Mouse (Mus musculus): Measurements from ENCODE around the gene Nbeal1.

The Nbeal1 gene

GRCm38 (mm10) chr1:60343630-60344455 is 163.4 kb downstream of the Nbeal1 start:
- no peak for DNase-seq (ENCODE audit: low spot score)

GRCm38 (mm10) chr1:60344670-60345069 is 164.3 kb downstream of the Nbeal1 start:
- DNase-seq (ENCODE audit: low spot score), result no peak

DNA sequence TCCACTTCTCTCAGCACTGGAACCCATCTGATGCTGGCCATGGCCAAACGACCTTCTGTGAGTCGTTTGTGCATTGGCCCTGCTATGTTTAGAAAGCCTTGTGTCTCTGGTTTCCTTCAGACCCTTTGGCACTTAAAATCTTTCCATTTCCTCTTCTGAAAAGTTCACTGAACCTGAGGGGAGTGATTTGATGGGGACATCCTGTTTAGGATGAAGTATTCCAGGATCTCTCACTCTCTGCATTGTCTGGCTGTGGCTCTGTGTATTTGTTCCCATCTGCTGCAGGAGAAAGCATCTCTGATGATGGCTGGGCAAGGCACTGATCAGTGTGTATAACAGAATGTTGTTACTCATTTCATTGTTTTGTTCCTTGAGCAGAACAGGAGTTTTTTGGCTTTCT is 165.3 kb downstream of the Nbeal1 start:
- DNase-seq (ENCODE audit: low spot score), result no peak

GRCm38 (mm10) chr1:60352786-60353185 is 172.4 kb downstream of the Nbeal1 start:
- no peak for DNase-seq (ENCODE audit: low spot score)

DNA sequence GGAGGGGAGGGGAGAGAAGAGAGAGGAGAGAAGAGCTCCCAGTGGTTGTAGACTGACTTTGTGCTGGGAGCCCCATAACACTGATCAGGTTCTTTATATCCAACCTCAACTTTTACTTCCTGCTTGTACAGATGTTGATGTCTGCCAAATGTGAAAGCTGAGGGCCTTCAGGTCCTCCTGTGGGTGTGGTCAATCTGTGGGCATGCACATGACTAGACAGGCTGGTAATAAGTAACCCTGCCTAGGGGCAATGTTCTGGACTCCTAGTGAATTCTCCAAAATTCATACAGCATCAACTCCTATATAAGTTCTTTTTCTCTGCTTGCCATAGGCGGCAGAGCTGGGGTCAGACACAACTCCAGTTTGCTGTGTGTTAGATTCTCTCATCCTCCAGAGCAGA is 181.2 kb downstream of the Nbeal1 start:
- no peak for DNase-seq (ENCODE audit: low spot score)

DNA sequence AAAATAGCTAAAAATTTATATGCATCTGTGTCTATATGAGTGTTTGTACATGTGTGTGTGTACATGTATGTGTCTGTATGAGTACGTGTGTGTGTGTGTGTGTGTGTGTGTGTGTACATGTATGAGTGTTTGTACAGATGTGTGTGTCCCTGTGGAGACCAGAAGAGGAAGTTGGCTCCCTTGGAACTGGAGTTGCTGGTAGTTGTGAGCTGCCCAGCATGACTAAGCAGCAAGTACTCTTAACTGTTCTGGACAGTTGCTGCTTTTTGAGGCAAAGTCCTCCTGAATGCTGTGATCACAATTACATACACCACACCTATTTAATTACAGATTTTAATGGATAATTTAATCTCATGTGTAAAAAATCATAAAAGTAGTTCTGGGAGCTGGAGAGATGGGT is 196.2 kb downstream of the Nbeal1 start:
- no peak for DNase-seq (ENCODE audit: low spot score)

GRCm38 (mm10) chr1:60381910-60382309 is 201.5 kb downstream of the Nbeal1 start:
- DNase-seq (ENCODE audit: low spot score), result no peak

Measured in ovary, postnatal 36 days (tissue).